Mouse (Mus musculus): ENCODE measurements at regions not wholly inside any gene's neighbourhood (a gene's known extent, or its start where the extent isn't known, plus 50 kb on each side); places are given as distances from the start of the nearest gene placed in this dataset.

- Histone ChIP-seq H3K9ac (replicated peaks; ENCODE audit: low read depth, low read length) (no peak overlapping the region), H3K9me3 (replicated peaks; ENCODE audit: control insufficient read depth, low read length) (no peaks in the 10 kb centered on the region), H3K27ac (ENCODE audit: low read depth) (no peak overlapping the region), H3K36me3 (replicated peaks; ENCODE audit: control insufficient read depth, insufficient read depth, low read length) (no peaks in the 10 kb centered on the region), H3K4me2 (ENCODE audit: low read depth, low read length) (no peak overlapping the region), H3K27me3 (ENCODE audit: control insufficient read depth, insufficient read depth, low read length) (no peaks in the 10 kb centered on the region), H3K4me3 (ENCODE audit: low read depth, low read length) (no peak overlapping the region), H3K4me1 (ENCODE audit: control insufficient read depth, insufficient read depth) (no peaks in the 10 kb centered on the region)
- 60% methylated on average over 3 of the region's 3 CpGs for WGBS
- TF ChIP-seq CTCF (IDR thresholded peaks at IDR 0.05; ENCODE audit: low read depth) (no peak), EP300 (IDR thresholded peaks at IDR 0.05; ENCODE audit: low read depth) (no peak)
- no peak for ATAC-seq (ENCODE audit: insufficient read depth, low read depth)
- DNase-seq (ENCODE audit: low spot score), result no peak
These were observed 50.8 kb upstream of the Rpl10-ps3 start for GRCm38 (mm10) chr9:50395543-50395942.

- Histone ChIP-seq H3K27ac (ENCODE audit: low read depth) (no peak overlapping the region), H3K4me3 (ENCODE audit: low read depth, low read length) (no peak overlapping the region), H3K9me3 (replicated peaks; ENCODE audit: control insufficient read depth, low read length) (no peaks in the 10 kb centered on the region), H3K4me1 (ENCODE audit: control insufficient read depth, insufficient read depth) (no peaks in the 10 kb centered on the region), H3K36me3 (replicated peaks; ENCODE audit: control insufficient read depth, insufficient read depth, low read length) (no peaks in the 10 kb centered on the region), H3K27me3 (ENCODE audit: control insufficient read depth, insufficient read depth, low read length) (no peaks in the 10 kb centered on the region), H3K9ac (replicated peaks; ENCODE audit: low read depth, low read length) (no peak overlapping the region), H3K4me2 (ENCODE audit: low read depth, low read length) (no peak overlapping the region)
- ATAC-seq (ENCODE audit: insufficient read depth, low read depth) (no peak), DNase-seq (ENCODE audit: low spot score) (peak; percentile 12)
- no peak for TF ChIP-seq EP300 (IDR thresholded peaks at IDR 0.05; ENCODE audit: low read depth)
- no peak for TF ChIP-seq CTCF (IDR thresholded peaks at IDR 0.05; ENCODE audit: low read depth)
- whole genome bisulfite sequencing, result 63% methylated on average over 7 of the region's 7 CpGs
These were observed 51.3 kb upstream of the Rpl10-ps3 start for GRCm38 (mm10) chr9:50396051-50396450.

- DNase-seq (ENCODE audit: low spot score), result no peak
These were observed 63.6 kb upstream of the Rpl10-ps3 start for GRCm38 (mm10) chr9:50408396-50408795.

DNA sequence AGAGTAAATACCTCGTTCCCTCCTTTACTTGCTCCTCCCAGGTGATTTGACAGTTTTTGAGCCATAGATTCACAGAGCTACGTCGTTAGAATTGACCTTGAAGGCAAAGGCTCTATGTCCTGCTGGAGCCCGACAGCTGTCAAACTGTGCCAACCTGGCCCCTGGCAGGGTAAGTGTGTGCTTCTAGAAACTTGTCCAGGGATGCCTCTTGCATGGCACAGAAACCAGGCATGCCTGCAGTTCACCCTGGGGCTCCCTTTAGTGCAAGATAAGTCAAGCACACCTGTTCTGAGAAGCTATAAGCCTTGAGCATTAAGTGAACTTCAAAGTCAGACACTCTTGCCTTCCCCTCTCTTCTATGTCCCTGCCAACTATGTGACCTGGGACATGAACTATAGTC lies 64.1 kb upstream of the Rpl10-ps3 start:
- WGBS, result 58% methylated on average over 4 of the region's 4 CpGs
- no peaks in the 10 kb centered on the region for H3K4me1 ChIP-seq (ENCODE audit: control insufficient read depth, insufficient read depth)
- ATAC-seq (ENCODE audit: insufficient read depth, low read depth), result no peak

More at GRCm38 (mm10) chr9:50408396-50408795, 63.6 kb upstream of the Rpl10-ps3 start:
- ATAC-seq (ENCODE audit: insufficient read depth, low read depth), result no peak
- 55% methylated on average over 4 of the region's 4 CpGs for WGBS
- Histone ChIP-seq H3K27ac (ENCODE audit: low read depth) (no peak overlapping the region), H3K4me3 (ENCODE audit: low read depth, low read length) (no peak overlapping the region), H3K9ac (replicated peaks; ENCODE audit: low read depth, low read length) (no peak overlapping the region), H3K9me3 (replicated peaks; ENCODE audit: control insufficient read depth, low read length) (no peaks in the 10 kb centered on the region), H3K27me3 (ENCODE audit: control insufficient read depth, insufficient read depth, low read length) (no peaks in the 10 kb centered on the region), H3K36me3 (replicated peaks; ENCODE audit: control insufficient read depth, insufficient read depth, low read length) (no peaks in the 10 kb centered on the region), H3K4me2 (ENCODE audit: low read depth, low read length) (no peak overlapping the region), H3K4me1 (ENCODE audit: control insufficient read depth, insufficient read depth) (no peaks in the 10 kb centered on the region)
- no peak for TF ChIP-seq EP300 (IDR thresholded peaks at IDR 0.05; ENCODE audit: low read depth)

DNA sequence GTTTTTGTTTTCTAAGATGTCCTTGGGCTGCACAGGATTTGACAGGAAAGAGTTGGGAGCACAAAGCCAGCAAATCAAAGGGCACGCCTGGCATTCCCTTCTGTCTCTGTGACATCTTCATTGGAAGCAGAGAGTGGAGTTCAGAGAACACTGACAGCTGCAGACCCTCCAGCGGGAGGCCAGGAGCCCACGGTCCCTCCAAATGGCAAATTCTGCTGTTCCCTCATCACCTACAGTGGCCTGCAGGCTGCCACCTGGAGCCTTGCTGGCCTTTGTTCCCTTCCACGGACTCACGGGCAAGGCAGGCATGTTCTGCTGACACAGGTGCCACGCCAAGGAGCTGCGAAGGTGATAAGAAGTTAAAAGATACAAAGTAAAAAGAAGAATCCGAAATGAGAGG lies 68.2 kb upstream of the Rpl10-ps3 start:
- Histone ChIP-seq H3K27ac (ENCODE audit: low read depth) (no peak overlapping the region), H3K4me2 (ENCODE audit: low read depth, low read length) (no peak overlapping the region), H3K36me3 (replicated peaks; ENCODE audit: control insufficient read depth, insufficient read depth, low read length) (no peaks in the 10 kb centered on the region), H3K4me1 (ENCODE audit: control insufficient read depth, insufficient read depth) (no peaks in the 10 kb centered on the region), H3K27me3 (ENCODE audit: control insufficient read depth, insufficient read depth, low read length) (no peaks in the 10 kb centered on the region), H3K9me3 (replicated peaks; ENCODE audit: control insufficient read depth, low read length) (no peaks in the 10 kb centered on the region), H3K4me3 (ENCODE audit: low read depth, low read length) (no peak overlapping the region), H3K9ac (replicated peaks; ENCODE audit: low read depth, low read length) (no peak overlapping the region)
- ATAC-seq (ENCODE audit: insufficient read depth, low read depth) (no peak), DNase-seq (ENCODE audit: low spot score) (no peak)
- 74% methylated on average over 8 of the region's 8 CpGs for WGBS
- TF ChIP-seq CTCF (IDR thresholded peaks at IDR 0.05; ENCODE audit: low read depth) (no peak), EP300 (IDR thresholded peaks at IDR 0.05; ENCODE audit: low read depth) (no peak)

More for the DNA sequence above, 64.1 kb upstream of the Rpl10-ps3 start:
- Histone ChIP-seq H3K9ac (replicated peaks; ENCODE audit: low read depth, low read length) (no peak overlapping the region), H3K27me3 (ENCODE audit: control insufficient read depth, insufficient read depth, low read length) (no peaks in the 10 kb centered on the region), H3K4me3 (ENCODE audit: low read depth, low read length) (no peak overlapping the region), H3K9me3 (replicated peaks; ENCODE audit: control insufficient read depth, low read length) (no peaks in the 10 kb centered on the region), H3K36me3 (replicated peaks; ENCODE audit: control insufficient read depth, insufficient read depth, low read length) (no peaks in the 10 kb centered on the region), H3K27ac (ENCODE audit: low read depth) (no peak overlapping the region), H3K4me2 (ENCODE audit: low read depth, low read length) (no peak overlapping the region)
- TF ChIP-seq EP300 (IDR thresholded peaks at IDR 0.05; ENCODE audit: low read depth) (no peak), CTCF (IDR thresholded peaks at IDR 0.05; ENCODE audit: low read depth) (no peak)
- DNase-seq (ENCODE audit: low spot score), result no peak

GRCm38 (mm10) chr9:50413514-50414335 lies 69.0 kb upstream of the Rpl10-ps3 start:
- TF ChIP-seq CTCF (IDR thresholded peaks at IDR 0.05; ENCODE audit: low read depth), result no peak
- no peak for TF ChIP-seq EP300 (IDR thresholded peaks at IDR 0.05; ENCODE audit: low read depth)
- H3K4me2 ChIP-seq (ENCODE audit: low read depth, low read length), result no peak overlapping the region
- H3K27ac ChIP-seq (ENCODE audit: low read depth), result no peak overlapping the region
- no peaks in the 10 kb centered on the region for H3K9me3 ChIP-seq (replicated peaks; ENCODE audit: control insufficient read depth, low read length)
- no peak overlapping the region for H3K4me3 ChIP-seq (ENCODE audit: low read depth, low read length)
- no peaks in the 10 kb centered on the region for H3K4me1 ChIP-seq (ENCODE audit: control insufficient read depth, insufficient read depth)
- H3K27me3 ChIP-seq (ENCODE audit: control insufficient read depth, insufficient read depth, low read length), result no peaks in the 10 kb centered on the region
- 78% methylated on average over 9 of the region's 9 CpGs for WGBS
- no peak overlapping the region for H3K9ac ChIP-seq (replicated peaks; ENCODE audit: low read depth, low read length)
- no peaks in the 10 kb centered on the region for H3K36me3 ChIP-seq (replicated peaks; ENCODE audit: control insufficient read depth, insufficient read depth, low read length)
- no peak for DNase-seq (ENCODE audit: low spot score)
- ATAC-seq (ENCODE audit: insufficient read depth, low read depth), result no peak

Measured in heart, postnatal 0 days (tissue).